Mouse (Mus musculus) urinary bladder, postnatal 0 days (tissue): ENCODE data around the gene Matn1. TPM values are rescaled to one million over a fixed set of nuclear protein-coding genes. Genes with fewer than 3 reads are reported as not detected.

Source experiments
- polyA plus RNA-seq: library from polyadenylated mRNA; unstranded; fragments of >200 nt; fragmentation: Nextera tagmentation; extraction: Ambion mirVana; gene quantifications from 2 replicates; pipeline ENCODE4 v1.2.1, GENCODE M21; 2015

Matn1 gene
- polyA plus RNA-seq, result not detected in 2 replicates

GRCm38 (mm10) chr4:130944112-130944511, at the start of gene Matn1:
Gene Matn1 (plus strand): TSS chr4:130944385.

GRCm38 (mm10) chr4:130913077-130913476, 31.1 kb upstream of the Matn1 start, which contains the start of gene Laptm5:
Gene Laptm5 (plus strand): TSS chr4:130913125.

Other genes starting within 250 kb of the Matn1 start
- 55.0 and 59.8 TPM in 2 replicates for gene Sdc3, start 151.8 kb upstream of the Matn1 start, polyA plus RNA-seq
- 38.8 and 113 TPM in 2 replicates for gene Laptm5, start 31.3 kb upstream of the Matn1 start, polyA plus RNA-seq